Mouse (Mus musculus) heart, postnatal 25 days (tissue): ENCODE results near the gene Pcdh15. TPM values are rescaled to one million over a fixed set of nuclear protein-coding genes. Genes with fewer than 3 reads are reported as not detected.

Experiments used
- DNase-seq: peaks from one replicate; pipeline ENCODE4 v3.0.0; 2022; ENCODE audit warnings: low spot score
- intact Hi-C: fragments of 180-260 bp; cut with DNase I; formaldehyde crosslinking; loops from one replicate; pipeline ENCODE4 v1.15.1; 2025
- total RNA-seq, 2 experiments: library from RNA; stranded (reverse); gene quantifications; 2 replicates each; pipeline ENCODE4 v1.2.3; 2021

Pcdh15 gene
- total RNA-seq, 2 experiments from 2014 or later: 0.34 to 0.59 TPM

GRCm38 (mm10) chr10:73326861-73327260, 227.7 kb downstream of the Pcdh15 start:
- no peak for DNase-seq
- intact Hi-C loops: no loop called here

GRCm38 (mm10) chr10:73333426-73333825, 234.3 kb downstream of the Pcdh15 start:
- DNase-seq: no peak
- intact Hi-C loops: no loop called here

- DNase-seq: no peak
- intact Hi-C loops: no loop called here
Observed at GRCm38 (mm10) chr10:73379001-73379400, 279.9 kb downstream of the Pcdh15 start.

- intact Hi-C loops: no loop called here
- no peak for DNase-seq
Observed at GRCm38 (mm10) chr10:73384003-73384402, 284.9 kb downstream of the Pcdh15 start.

- intact Hi-C loops: no loop called here
- DNase-seq: no peak
Observed at GRCm38 (mm10) chr10:73400426-73400825, 301.3 kb downstream of the Pcdh15 start.

GRCm38 (mm10) chr10:73425408-73425807, 326.3 kb downstream of the Pcdh15 start:
- intact Hi-C loops: no loop called here
- DNase-seq: no peak

- intact Hi-C loops: no loop called here
Observed at GRCm38 (mm10) chr10:73431345-73431744, 332.2 kb downstream of the Pcdh15 start.

GRCm38 (mm10) chr10:73484082-73484481, 384.9 kb downstream of the Pcdh15 start:
- no peak for DNase-seq
- intact Hi-C loops: no loop called here

More at GRCm38 (mm10) chr10:73431345-73431744, 332.2 kb downstream of the Pcdh15 start:
- DNase-seq: no peak

- no peak for DNase-seq
- intact Hi-C loops: no loop called here
Observed at GRCm38 (mm10) chr10:73491654-73492053, 392.5 kb downstream of the Pcdh15 start.

GRCm38 (mm10) chr10:73514846-73515245, 415.7 kb downstream of the Pcdh15 start:
- no peak for DNase-seq
- intact Hi-C loops: no loop called here

GRCm38 (mm10) chr10:73515742-73516141, 416.6 kb downstream of the Pcdh15 start:
- intact Hi-C loops: no loop called here

GRCm38 (mm10) chr10:73519438-73519837, 420.3 kb downstream of the Pcdh15 start:
- intact Hi-C loops: no loop called here
- no peak for DNase-seq

More at GRCm38 (mm10) chr10:73515742-73516141, 416.6 kb downstream of the Pcdh15 start:
- DNase-seq: no peak

GRCm38 (mm10) chr10:73552831-73553230, 453.7 kb downstream of the Pcdh15 start:
- DNase-seq: no peak
- intact Hi-C loops: no loop called here

GRCm38 (mm10) chr10:73564216-73564615, 465.1 kb downstream of the Pcdh15 start:
- intact Hi-C loops: no loop called here
- no peak for DNase-seq

- intact Hi-C loops: no loop called here
- DNase-seq: no peak
Observed at GRCm38 (mm10) chr10:73574711-73575297, 475.7 kb downstream of the Pcdh15 start.

GRCm38 (mm10) chr10:73667501-73667900, 568.4 kb downstream of the Pcdh15 start:
- intact Hi-C loops: no loop called here
- DNase-seq: no peak

- intact Hi-C loops: no loop called here
- DNase-seq: no peak
Observed at GRCm38 (mm10) chr10:73700519-73701286, 601.6 kb downstream of the Pcdh15 start.

- DNase-seq: no peak
- intact Hi-C loops: no loop called here
Observed at GRCm38 (mm10) chr10:73725566-73726240, 626.6 kb downstream of the Pcdh15 start.

- DNase-seq: no peak
- intact Hi-C loops: no loop called here
Observed at GRCm38 (mm10) chr10:73733246-73733645, 634.1 kb downstream of the Pcdh15 start.

- DNase-seq: no peak
- intact Hi-C loops: no loop called here
Observed at GRCm38 (mm10) chr10:73749021-73749420, 649.9 kb downstream of the Pcdh15 start.

- no peak for DNase-seq
- intact Hi-C loops: no loop called here
Observed at GRCm38 (mm10) chr10:73753876-73754275, 654.7 kb downstream of the Pcdh15 start.
